Mouse (Mus musculus): ENCODE measurements around the gene Dgcr8.

The Dgcr8 gene

DNA sequence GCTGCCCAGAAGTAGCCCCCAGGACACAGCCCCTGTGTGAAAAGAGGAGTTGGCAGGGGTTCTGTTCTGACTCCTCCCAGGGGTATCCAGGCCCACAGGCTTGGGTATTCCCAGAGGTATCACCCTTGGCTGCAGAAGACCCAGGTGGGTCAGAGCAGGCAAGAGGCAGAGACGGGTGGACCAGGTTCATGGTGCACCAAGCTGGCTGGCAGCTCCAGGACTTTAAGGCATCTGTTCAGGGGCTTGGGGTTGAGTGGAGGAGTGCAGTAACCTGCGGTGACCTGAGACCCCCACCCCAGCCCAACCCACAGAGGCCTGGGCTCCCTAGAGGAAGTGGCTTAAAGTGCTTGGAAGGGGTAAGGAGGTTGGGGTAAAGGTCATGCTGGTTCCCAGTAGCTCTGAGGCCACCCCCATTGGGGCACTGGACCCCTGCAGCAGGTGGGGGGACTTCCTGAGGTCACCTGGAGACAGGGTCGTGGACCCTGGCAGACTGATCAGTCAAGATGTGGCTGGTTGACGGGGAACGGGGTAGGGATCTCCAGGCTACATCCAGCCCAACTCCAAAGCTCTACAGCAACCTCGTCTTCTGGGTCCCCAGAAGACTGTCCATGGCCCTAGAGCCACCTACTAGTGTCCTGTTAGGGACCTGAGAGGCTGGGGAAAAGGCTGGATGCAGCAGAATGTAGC is 68.0 kb downstream of the Dgcr8 start:
- in situ Hi-C loops (cut with MboI, MseI) = no loop called here

DNA sequence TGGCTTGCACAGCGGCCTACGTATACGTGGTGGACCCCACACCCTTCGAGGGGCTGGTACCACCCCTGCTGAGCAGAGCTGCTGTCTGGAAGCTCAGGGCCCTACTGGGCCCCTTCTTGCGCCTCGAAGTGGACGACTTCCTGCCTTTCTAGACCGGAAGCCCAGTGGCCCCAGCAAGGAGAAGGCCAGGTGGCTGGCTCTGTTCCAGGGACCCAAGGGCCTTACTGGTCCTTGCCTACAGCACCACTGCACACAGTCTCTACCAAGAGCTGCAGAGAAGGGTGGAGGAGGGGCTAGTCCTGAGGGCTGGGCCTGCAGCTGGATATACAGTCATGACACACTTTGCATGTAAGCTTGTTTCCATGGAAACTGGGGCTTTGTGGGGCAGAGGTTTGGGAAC is 69.0 kb downstream of the Dgcr8 start:
- in situ Hi-C loops (cut with MboI, MseI) = no loop called here

DNA sequence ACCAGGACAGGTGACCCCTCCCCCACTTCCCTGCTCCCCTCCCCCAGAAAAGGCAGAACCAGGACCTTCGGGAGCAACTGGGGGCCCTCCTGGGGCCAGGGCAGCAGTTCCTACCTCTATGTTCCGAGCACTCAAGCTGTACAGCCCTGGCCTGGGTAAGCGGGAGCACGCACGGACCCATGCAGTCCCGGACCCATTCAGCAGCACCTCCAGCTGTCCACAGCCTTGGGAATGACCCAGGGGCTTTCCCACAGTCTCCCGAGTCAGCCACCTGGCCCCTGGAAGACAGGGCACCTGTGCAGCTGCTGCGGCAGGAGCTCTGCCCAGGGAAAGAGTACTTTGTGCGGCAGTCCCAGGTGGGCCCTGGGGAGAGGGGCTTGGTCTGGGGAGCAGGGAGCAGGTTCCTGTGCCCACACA is 70.5 kb downstream of the Dgcr8 start:
- in situ Hi-C loops (cut with MboI, MseI) = no loop called here

DNA sequence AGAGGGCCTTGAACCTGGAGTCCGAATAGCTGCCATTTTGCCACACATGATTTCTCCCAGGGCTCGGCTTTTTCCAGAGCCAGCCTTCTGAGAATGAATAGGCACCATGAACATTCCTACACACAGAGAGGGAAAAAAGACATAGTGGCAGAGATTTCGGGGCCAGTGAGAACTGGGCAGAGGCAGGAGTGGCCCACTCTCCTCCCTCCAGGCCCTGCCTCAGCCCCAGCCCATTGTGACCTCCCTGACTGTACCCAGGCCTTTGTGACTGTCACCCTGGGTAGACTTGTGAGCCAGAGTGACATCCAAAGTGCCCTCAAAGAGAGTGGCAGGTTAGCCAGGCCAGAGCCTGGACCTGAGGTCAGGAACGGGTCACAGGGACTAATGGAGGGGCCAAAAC is 71.5 kb downstream of the Dgcr8 start, which contains the start of gene Ccdc188:
Gene Ccdc188, plus strand, starts transcription at position 301 of the 400 bp plus-strand sequence.
- in situ Hi-C loops (cut with MboI, MseI) = no loop called here

DNA sequence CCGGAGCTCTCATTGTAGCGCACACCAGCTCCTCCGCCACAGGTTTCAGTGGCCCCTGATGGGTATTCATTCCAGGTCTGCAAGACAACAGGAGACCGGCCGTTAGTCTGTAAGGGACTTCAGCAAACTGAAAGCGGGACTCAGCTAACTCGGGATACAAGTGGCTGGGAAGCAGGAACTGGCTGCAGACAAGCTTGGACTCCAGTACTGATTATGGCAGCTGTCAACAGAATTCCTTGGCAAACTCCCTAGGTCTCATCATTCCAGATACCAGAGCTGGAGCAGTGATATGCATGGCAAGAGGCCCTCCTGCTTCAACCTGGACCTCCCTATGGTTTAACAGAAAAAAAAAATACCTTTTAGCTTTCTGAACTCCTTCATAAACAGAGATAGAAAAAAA is 74.2 kb downstream of the Dgcr8 start:
- in situ Hi-C loops (cut with MboI, MseI) = loop anchor here (5.0 kb wide), 1 partner anchor 98 kb away; no protein-coding TSS in a partner anchor

DNA sequence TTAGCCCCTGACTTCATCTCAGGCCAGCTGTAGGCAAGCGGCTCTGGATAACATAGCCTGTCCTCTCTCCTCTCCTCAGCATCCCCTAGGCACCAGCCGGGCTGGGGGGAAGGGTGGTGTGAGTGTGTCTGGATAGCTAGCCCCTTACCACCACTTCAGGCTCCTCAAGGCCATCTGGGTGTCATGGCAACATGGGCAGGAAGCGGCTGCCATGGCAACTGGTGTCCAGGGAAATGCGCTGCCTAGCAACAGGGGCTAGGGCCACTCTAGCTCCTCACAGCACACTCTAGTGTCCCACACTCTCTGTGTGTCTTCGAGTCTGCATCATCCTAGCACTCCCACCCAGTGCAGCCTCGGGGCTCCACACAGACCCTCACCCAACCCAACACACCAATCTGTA is 75.4 kb downstream of the Dgcr8 start:
- in situ Hi-C loops (cut with MboI, MseI) = loop anchor here (5.0 kb wide), 1 partner anchor 96 kb away; no protein-coding TSS in a partner anchor

DNA sequence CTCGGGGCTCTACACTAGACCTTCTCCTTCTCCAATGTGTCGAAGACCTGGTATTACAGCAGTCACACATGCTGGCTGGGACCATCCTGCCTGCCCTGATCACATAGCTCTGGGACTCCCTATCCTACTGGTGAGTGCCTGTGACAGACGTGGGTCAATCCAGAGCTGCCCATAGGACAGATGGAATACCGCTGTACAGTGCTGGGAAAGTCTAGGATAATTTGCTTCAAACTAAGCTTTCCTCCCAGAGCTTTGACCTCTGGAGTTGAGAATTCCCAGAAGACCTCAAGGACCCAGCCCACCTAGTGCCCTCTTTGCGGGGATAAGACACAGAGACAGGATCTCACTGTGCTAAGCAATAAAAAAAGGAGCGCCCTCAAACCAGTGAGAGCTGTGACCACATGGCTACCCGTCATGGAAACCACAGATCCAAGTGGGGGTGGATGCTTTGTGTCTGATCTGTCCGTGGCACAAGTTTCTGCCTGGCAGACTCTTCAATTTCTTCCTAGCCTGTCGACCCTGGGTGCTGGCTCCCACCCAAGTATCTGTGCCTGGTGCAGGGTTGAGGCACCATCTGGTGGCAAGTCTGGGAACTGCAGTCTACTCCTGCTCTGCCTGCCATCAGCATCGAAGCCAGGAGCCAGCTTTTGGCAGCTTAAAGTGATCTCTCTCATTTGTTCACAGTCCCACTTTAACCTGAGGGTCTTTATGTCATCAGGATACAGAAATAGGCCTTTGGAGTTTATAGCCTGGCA is 77.5 kb downstream of the Dgcr8 start:
- in situ Hi-C loops (cut with MboI, MseI) = loop anchor here (5.0 kb wide), 1 partner anchor 94 kb away; no protein-coding TSS in a partner anchor

DNA sequence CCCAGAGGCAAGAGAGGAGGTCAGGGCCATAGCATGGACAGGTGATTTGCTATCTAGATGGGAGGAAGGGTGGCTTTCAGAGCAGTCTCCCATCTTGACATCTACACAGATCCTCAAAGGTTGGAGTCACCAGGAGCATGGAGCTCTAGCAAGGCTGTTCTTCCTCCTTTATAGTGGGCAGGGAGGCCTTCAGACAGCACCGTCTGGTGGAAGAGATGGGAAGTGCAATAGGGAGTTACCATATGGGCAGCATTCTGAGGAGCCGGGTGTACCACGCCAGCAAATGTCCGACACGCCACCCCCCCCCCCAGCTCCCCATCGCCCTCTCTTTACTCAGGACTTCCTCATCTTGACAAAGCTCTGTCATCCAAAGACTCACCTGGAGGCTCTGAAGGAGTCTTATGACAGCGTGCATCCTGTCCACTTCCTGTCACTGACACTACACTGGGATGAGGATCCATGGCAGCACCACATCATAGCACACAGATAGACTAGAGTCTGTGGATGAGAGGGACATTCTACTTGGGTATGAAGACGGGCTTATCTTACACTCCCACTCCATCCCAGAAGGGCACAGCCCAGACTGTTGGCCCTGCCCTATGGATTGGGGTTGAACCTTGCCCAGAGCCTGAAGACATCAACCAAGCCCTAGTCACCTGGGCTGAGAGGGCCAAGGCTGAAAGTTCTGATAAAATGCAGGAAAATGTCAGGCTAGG is 78.2 kb downstream of the Dgcr8 start:
- in situ Hi-C loops (cut with MboI, MseI) = loop anchor here (5.0 kb wide), 1 partner anchor 94 kb away; no protein-coding TSS in a partner anchor
